Mouse (Mus musculus): Measurements from ENCODE around the gene Gm20855.
"Not testable (repeated sequence)": the region's sequence is repeated elsewhere in the genome, so short reads cannot be mapped to it uniquely, and the experiment has no call there.

DNA sequence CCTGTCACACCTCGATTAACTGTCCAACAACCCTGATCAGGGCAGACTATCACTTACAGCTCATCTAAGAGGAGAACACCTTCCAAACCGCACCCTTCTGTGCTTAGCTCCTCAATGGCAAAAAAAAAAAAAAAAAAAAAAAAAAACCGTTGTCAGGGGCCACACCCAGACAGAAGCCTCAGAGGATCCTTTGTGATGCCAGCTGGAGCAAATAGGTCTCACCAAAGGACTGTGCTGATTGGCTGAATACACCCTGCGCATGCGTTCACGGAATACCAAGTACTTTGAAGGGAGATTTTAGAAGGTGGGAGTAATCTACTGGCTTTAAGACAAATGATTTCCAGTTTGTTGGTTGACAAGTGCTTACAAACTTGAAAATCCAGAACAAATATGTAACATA is at the start of gene Gm20855:
- not testable (repeated sequence) for TF ChIP-seq POLR2A (IDR thresholded peaks at IDR 0.05; ENCODE audit: low read depth, low read length); CTCF (IDR thresholded peaks at IDR 0.05; ENCODE audit: extremely low read depth, insufficient read length, insufficient replicate concordance, low read depth, low read length)

All from small intestine, adult 2 months (tissue).